Mouse (Mus musculus): ENCODE results near the gene Gm20388.
A peak's percentile ranks its signal among the peaks of the same experiment; 100 is the strongest.
"Not testable (repeated sequence)": the region's sequence is repeated elsewhere in the genome, so short reads cannot be mapped to it uniquely, and the experiment has no call there.

The Gm20388 gene

DNA sequence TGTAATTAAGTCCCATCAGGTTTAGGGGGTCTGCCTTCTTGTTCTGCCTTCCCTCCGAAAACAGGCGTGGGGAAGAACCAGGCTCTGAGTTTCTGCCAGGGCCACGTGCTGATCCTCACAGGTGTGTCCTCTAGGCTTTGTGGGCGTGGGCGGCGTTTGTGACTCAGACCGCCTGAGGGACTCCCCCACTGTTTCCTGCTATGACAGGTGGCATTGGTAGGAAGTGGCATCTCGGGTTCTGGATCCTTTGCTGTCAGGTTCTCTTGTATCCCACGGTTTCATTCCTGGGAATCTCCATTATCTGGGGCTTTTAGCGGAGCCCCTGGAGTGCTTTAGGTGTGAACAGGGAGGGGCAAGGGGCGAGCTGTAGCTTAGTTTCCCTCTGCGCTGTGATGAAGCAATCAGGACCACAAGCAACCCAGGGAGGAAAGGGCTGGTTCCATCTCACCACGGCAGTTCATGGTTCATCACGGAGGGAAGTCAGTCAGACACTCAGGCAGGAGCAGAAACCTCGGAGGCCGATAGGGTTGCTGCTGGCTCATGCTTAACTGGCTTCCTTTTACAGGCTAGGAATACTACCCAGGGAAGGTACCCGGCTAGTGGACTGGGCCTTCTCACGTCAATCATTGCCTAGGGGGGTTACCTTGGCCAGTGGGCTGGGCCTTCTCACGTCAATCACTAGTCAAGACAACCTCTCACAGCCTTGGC is 791.3 kb downstream of the Gm20388 start:
- peak; percentile 75 to 86 for DNase-seq

DNA sequence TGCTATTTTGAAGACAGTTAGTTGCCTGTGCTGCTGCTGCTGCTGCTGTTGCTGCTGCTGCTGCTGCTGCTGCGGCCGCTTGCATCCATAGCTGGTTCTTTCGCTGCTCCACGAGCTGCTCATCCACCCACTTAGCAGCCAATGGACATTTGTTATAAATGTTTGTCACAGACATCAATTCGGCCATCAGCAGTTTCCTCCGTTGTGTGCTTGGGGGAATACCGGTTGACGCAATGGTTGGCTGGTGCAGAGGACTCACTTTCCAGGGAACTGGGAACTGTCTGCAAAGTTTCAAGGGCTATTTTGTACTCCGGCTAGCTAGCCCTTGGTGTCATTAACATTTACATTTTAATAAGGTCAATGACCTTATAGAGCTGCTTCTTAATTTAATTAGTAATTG is 793.6 kb downstream of the Gm20388 start:
- DNase-seq, result no peak

DNA sequence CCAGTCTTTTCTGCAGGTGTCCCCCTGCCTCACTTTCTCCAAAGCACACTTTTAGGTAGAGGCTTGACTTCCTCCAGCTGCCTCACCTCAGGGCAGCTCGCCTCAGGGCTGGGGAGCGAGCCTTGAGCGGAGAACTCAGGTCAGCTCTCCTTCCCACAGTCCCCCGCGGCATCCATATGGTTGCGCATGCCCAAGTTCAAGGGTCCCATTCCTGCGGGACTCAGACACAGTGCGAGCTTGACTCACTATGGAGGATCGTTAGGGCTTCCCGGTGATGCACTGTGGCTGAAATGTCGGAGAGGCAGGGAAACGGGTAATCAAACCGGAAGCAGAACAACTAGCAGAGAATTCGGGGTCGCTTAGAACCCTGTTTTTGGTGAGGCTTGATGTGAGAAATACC is 794.5 kb downstream of the Gm20388 start:
- DNase-seq, result no peak

DNA sequence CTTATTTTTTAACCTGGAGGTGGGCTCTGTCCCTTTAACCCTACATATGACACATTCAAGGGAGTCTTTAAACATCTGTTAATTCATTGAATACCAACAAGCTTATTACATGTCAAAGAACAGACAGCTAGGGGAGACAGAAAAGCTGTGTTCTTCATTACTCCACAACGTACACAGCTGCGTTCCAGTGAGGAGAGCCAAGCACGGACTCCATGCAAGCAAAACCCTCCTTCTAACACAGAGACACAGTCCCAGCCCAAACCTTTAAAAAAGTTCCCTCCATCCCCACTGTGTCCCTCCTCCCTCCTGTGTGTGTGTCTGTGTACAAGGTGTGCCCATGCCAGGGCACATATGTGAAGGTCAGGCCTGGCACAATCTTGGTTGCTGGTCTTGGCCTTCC is 795.6 kb downstream of the Gm20388 start:
- DNase-seq, result no peak

GRCm38 (mm10) chr8:120709176-120709575 is 798.5 kb downstream of the Gm20388 start:
- no peak for DNase-seq

- no peak for DNase-seq
Observed at GRCm38 (mm10) chr8:120715200-120715599, 804.6 kb downstream of the Gm20388 start.

- DNase-seq, result no peak
Observed at GRCm38 (mm10) chr8:120715996-120716680, 805.5 kb downstream of the Gm20388 start.

GRCm38 (mm10) chr8:120719586-120720236 is 809.1 kb downstream of the Gm20388 start:
- DNase-seq, result no peak

DNA sequence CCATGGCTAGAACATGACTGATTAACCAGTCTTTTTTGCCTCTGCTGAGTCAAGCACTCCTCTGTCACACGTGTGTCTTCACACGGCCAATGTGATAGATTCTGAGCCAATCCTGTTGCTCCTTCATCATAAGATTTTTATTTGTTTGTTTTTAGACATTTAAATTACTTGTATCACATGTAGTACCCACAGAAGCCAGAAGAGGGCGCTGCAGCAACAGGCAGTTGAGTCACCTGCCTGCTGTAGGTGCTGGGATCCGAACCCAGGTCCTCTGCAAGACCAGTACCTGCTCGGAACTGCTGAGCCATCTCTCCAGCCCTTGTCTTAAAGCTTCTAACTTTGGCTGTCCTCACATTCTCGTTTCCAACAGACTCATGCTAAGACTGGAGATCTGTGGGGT is 812.4 kb downstream of the Gm20388 start:
- DNase-seq, result no peak

DNA sequence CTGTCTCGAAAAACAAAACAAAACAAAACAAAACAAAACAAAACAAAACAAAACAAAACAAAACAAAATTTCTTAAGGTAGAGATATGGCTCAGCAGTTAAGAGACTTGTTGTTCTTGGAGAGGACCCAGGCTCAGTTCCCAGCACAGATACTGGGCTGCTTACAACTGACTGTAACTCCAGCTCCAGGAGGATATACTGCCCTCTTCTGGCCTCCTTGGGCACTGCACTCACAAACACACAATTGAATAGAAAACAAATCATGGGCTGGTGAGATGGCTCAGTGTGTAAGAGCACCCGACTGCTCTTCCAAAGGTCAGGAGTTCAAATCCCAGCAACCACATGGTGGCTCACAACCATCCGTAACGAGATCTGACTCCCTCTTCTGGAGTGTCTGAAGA is 813.5 kb downstream of the Gm20388 start:
- DNase-seq, result not testable (repeated sequence)

DNA sequence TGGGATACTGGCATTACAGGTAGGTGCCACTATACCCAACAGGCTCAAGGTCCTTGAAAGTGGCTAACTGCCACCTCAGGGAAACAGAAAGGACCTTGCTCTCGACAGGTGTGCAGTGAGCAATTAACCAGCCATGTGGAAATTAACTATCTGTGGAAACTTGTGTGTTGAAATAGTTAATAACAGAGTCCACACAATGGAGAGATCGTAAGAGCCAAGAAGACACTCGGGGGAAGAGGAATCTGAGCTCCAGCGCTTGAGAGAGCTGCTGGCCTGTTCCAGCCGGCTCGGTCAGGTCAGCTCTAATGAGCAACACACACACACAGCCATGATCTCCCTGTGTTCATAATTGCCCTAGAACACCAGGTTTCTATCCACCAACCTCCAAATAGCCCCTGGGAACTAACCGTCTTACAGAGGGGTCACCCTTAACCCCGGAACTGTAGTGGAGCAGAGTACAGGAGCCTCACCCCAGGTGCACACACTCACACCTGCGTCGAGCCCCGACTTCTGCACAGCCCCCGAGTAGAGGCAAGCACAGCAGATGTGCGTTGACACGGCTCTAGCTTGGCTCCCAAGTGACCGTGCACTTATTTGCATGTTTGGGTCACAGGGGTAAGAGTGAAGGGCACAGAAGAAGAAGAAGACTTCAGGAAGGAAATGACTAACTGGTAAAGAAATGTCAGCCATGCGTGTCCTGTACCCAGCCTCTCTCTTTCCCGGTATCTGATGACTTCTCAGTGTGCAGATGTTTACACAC is 814.4 kb downstream of the Gm20388 start:
- peak; percentile 40 to 61 for DNase-seq

DNA sequence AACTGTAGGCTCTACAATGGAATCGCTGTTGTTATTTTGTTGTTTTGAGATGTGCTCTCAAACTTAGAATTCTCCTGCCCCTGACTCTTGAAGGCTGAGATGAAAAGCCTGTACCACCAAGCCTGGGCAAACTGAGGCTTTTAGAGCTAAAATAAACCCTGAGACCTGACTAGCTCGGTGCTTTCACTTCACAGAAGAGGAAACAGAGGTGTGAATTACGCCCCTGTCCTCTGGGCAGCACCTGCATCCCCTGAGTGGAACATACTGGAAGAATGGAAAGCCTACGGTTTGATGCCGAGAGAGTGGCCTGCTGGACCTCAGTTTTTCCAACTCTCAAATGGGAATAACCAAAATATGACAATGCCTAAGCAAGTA is 814.9 kb downstream of the Gm20388 start:
- DNase-seq, result no peak

- DNase-seq, result no peak
Observed at GRCm38 (mm10) chr8:120726051-120726450, 815.4 kb downstream of the Gm20388 start.

- no peak for DNase-seq
Observed at GRCm38 (mm10) chr8:120728488-120729160, 818.0 kb downstream of the Gm20388 start.

DNA sequence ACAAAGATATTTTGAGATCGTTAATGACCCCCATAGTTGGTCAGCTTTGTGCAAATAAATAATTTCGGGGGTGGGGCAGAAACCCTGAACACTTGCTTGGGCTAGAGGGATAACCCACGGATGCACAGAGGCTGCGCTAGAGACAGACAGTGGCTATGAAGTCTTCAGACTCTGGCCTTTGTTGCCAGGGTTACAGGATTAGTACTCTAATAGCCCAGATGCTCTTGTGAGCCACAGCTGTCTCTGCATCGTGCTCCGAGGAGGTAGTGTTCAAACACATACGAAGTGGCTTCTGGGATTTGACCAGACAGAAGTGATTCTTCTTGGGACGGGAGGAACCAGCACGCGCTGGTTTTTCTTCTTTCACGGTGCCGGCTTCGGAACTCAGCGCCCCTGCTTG is 820.9 kb downstream of the Gm20388 start:
- DNase-seq, result no peak

DNA sequence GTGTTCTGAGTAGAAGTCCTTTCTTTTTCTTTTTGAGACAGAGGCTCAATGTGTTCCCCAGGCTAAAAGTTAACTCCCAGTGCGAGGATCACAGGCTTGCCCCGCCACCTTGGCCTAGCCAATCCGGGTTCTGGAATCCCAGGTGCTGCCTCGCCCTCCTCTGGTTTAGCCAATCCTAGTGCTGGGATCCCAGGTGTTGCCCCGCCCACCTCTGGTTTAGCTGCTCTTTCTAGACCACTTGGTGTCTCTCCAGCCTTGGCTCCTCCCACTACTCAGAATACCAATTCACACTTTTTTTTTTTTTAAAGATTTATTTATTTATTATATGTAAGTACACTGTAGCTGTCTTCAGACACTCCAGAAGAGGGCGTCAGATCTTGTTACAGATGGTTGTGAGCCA is 821.4 kb downstream of the Gm20388 start:
- no peak for DNase-seq

DNA sequence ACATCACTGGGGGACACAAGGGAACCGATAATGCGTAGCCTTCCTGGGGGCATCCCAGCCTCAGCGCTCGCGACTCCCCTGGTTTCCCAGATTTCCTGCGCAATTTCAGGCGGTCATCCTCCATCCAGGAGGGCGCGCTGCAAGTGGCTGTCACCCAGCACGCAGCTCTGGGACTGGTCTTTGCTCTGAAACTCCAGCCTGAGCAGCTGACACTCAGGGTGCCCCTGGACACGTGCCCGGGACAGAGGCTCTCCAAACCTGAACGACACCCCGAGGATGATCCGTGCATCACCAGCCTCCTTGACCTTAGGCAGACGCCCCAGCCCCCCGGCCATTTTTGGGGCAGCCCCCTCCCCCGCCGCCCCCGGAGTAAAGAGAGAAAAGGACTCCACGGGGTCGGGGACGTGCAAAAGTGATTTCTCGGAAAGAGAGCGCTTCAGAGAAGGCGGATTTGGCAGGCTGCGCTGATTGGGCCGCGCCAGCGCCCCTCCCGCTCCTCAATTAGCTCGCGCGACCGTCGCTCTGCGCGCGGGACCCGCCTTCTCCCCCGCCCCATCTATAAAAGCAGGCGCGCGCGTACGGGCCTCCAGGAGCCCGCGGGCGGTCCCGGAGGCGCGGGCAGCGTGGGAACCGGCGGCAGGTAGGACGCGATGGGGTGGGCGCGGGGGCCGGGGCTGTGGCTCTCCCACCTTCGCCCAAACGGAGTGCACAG is 825.3 kb downstream of the Gm20388 start, which contains the start of gene Irf8:
TSS of gene Irf8 (plus strand) at position 589 of the 712 bp plus-strand sequence.
- DNase-seq, result peak; percentile 82 to 84

GRCm38 (mm10) chr8:120736486-120736885 is 825.8 kb downstream of the Gm20388 start:
- no peak for DNase-seq

- DNase-seq, result no peak
Observed at GRCm38 (mm10) chr8:120737166-120737565, 826.5 kb downstream of the Gm20388 start.

DNA sequence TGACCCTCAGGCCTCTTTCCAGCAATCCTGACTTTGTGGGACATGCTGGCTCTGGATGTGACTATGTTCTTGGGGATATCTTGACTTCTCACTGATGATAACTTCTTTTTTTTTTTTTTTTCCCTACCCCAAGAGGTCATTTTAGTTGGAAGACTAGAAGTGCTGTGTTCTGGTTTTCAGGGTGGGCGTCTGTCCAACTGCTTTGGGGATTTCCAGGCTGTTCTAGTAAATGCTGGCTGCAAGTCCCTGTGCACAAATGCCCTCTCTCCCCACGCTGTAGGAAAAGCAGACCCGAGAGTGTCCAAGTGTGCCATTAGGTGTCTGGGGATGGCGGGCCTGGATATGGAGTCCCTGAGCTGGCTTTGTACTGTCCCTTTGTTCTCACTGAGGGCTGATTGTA is 828.1 kb downstream of the Gm20388 start:
- DNase-seq, result no peak

- DNase-seq, result no peak
Observed at GRCm38 (mm10) chr8:120739526-120739925, 828.9 kb downstream of the Gm20388 start.

DNA sequence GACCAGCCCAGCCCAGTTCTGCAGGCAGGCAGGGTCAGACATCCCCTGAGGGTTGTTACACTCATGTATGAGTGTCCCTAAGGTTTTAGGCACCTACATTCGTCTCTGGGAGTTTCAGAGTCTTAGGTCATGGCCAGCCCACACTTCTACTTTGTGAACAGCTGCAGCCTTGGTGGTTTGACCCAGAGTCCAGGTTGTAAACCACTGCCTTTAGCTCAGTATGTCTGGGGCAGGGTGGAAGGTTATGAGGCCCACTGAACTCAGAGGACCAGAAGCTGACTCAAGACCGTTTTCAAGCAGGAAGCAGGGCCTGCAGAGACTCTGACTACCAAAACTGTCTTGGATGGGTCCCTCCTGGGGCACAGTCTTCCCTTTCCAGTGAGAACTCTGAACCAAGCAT is 829.9 kb downstream of the Gm20388 start:
- no peak for DNase-seq
